Mouse (Mus musculus): ENCODE measurements around the gene Gm815.

DNA sequence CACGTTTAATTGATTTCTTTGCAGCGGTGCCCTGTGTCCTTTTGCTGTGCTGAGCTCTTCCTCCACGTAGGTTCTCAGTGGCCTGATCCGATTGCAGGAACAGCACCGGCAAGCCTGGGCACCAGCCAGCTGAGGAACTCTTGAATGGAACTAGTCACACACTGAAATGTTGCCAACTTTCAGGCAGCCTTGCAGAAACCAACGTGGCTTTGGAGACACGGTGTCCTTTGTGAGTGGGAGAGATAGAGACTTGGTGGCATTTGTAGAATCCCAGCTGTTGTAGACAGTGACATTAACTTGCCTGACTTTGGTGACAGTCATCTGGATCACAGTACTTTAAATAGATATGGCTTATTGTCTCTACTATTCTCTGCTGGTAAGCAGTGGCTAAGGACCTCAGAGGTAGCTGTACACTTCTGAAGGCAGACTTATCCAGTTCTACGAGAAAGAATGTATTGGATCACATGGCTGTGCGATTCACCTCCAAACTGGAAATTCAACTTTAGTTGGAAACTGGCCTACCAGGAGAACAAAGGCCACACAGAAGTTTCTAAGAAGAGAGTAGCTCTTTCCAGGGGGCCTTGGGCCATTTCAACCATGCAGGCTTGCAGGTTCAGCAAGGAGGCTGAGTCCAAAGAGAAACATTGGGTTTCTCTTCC lies 5.8 kb downstream of the Gm815 start:
- TF ChIP-seq POLR2A (IDR thresholded peaks at IDR 0.05; ENCODE audit: control insufficient read depth, low read depth, low read length) (no peak), CTCF (IDR thresholded peaks at IDR 0.05; ENCODE audit: control insufficient read depth, insufficient read depth, insufficient replicate concordance, low read depth, low read length) (no peak)

Data from testis, adult 2 months (tissue).